Mouse (Mus musculus): ENCODE results near the gene Cpa2. TPM values are rescaled to one million over a fixed set of nuclear protein-coding genes. Genes with fewer than 3 reads are reported as not detected.

Gene Cpa2
- polyA plus RNA-seq (2015; fragmentation: Nextera tagmentation; extraction: Ambion mirVana) = 2.4 and 5.1 TPM in 2 replicates

GRCm38 (mm10) chr6:30541009-30541799 is at the start of gene Cpa2:
Cpa2 (plus strand) TSS chr6:30541582.
- no peaks in the 10 kb centered on the region for H3K9me3 ChIP-seq (ENCODE audit: control insufficient read depth, low read length)
- no peak for ATAC-seq

GRCm38 (mm10) chr6:30499049-30499448 is 42.3 kb upstream of the Cpa2 start:
- Histone ChIP-seq H3K36me3 (ENCODE audit: control insufficient read depth, insufficient read depth) (peaks cover 4% of the 10 kb centered on the region), H3K4me3 (replicated peaks; ENCODE audit: low read length) (no peak overlapping the region)

More at GRCm38 (mm10) chr6:30541009-30541799, at the start of gene Cpa2:
- H3K9ac ChIP-seq (replicated peaks; ENCODE audit: low read depth, low read length) = no peak within 1 kb of the TSS
- H3K4me1 ChIP-seq (replicated peaks; ENCODE audit: control insufficient read depth, insufficient read depth, low read length) = peaks cover 4% of the 10 kb centered on the region; the same call in 1 of the 2 replicates
- H3K4me2 ChIP-seq (ENCODE audit: low read length) = no peak within 1 kb of the TSS
- no peaks in the 10 kb centered on the region for H3K27me3 ChIP-seq (replicated peaks; ENCODE audit: control insufficient read depth, insufficient read depth, low read length)
- no peak within 1 kb of the TSS for H3K27ac ChIP-seq (ENCODE audit: low read length)
- 90% methylated on average over 11 of the region's 11 CpGs for WGBS
- H3K36me3 ChIP-seq (ENCODE audit: control insufficient read depth, insufficient read depth) = no peaks in the 10 kb centered on the region
- H3K4me3 ChIP-seq (replicated peaks; ENCODE audit: low read length) = no peak within 1 kb of the TSS

GRCm38 (mm10) chr6:30508824-30509223 is 32.6 kb upstream of the Cpa2 start:
- Histone ChIP-seq H3K9ac (replicated peaks; ENCODE audit: low read depth, low read length) (peak overlapping the region; percentile 64), H3K36me3 (ENCODE audit: control insufficient read depth, insufficient read depth) (peaks cover 3% of the 10 kb centered on the region; the same call in 1 of the 2 replicates), H3K4me1 (replicated peaks; ENCODE audit: control insufficient read depth, insufficient read depth, low read length) (peaks cover 6% of the 10 kb centered on the region), H3K27ac (ENCODE audit: low read length) (peak overlapping the region; percentile 91), H3K4me3 (replicated peaks; ENCODE audit: low read length) (peak overlapping the region; percentile 60), H3K27me3 (replicated peaks; ENCODE audit: control insufficient read depth, insufficient read depth, low read length) (no peaks in the 10 kb centered on the region), H3K9me3 (ENCODE audit: control insufficient read depth, low read length) (no peaks in the 10 kb centered on the region), H3K4me2 (ENCODE audit: low read length) (peak overlapping the region; percentile 89)
- 5% methylated on average over 2 of the region's 2 CpGs for WGBS
- no peak for ATAC-seq

More at GRCm38 (mm10) chr6:30499049-30499448, 42.3 kb upstream of the Cpa2 start:
- Histone ChIP-seq H3K27me3 (replicated peaks; ENCODE audit: control insufficient read depth, insufficient read depth, low read length) (no peaks in the 10 kb centered on the region), H3K4me2 (ENCODE audit: low read length) (no peak overlapping the region), H3K4me1 (replicated peaks; ENCODE audit: control insufficient read depth, insufficient read depth, low read length) (no peaks in the 10 kb centered on the region), H3K9ac (replicated peaks; ENCODE audit: low read depth, low read length) (no peak overlapping the region), H3K9me3 (ENCODE audit: control insufficient read depth, low read length) (no peaks in the 10 kb centered on the region), H3K27ac (ENCODE audit: low read length) (no peak overlapping the region)
- no peak for ATAC-seq
- WGBS = 89% methylated on average over 3 of the region's 3 CpGs

GRCm38 (mm10) chr6:30509265-30510239 is 31.8 kb upstream of the Cpa2 start, which contains the start of the genes Tmem209 and Ssmem1:
Tmem209 (minus strand) TSS chr6:30509783.
Ssmem1 (plus strand) TSS chr6:30509849.
- Histone ChIP-seq H3K36me3 (ENCODE audit: control insufficient read depth, insufficient read depth) (peaks cover 3% of the 10 kb centered on the region; the same call in 1 of the 2 replicates), H3K4me2 (ENCODE audit: low read length) (peak within 1 kb of the TSS; percentile 89), H3K4me3 (replicated peaks; ENCODE audit: low read length) (peak within 1 kb of the TSS; percentile 60), H3K9me3 (ENCODE audit: control insufficient read depth, low read length) (no peaks in the 10 kb centered on the region), H3K9ac (replicated peaks; ENCODE audit: low read depth, low read length) (peak within 1 kb of the TSS; percentile 64), H3K27ac (ENCODE audit: low read length) (peak within 1 kb of the TSS; percentile 91), H3K4me1 (replicated peaks; ENCODE audit: control insufficient read depth, insufficient read depth, low read length) (peaks cover 6% of the 10 kb centered on the region), H3K27me3 (replicated peaks; ENCODE audit: control insufficient read depth, insufficient read depth, low read length) (no peaks in the 10 kb centered on the region)
- peak; percentile 99 for ATAC-seq
- WGBS = under 1% methylated on average over 37 of the region's 37 CpGs

GRCm38 (mm10) chr6:30510291-30510690 is 31.1 kb upstream of the Cpa2 start:
- peak overlapping the region; percentile 60 for H3K4me3 ChIP-seq (replicated peaks; ENCODE audit: low read length)
- 60% methylated on average over 5 of the region's 5 CpGs for WGBS

GRCm38 (mm10) chr6:30514242-30514641 is 27.1 kb upstream of the Cpa2 start:
- no peak overlapping the region for H3K27ac ChIP-seq (ENCODE audit: low read length)
- no peaks in the 10 kb centered on the region for H3K9me3 ChIP-seq (ENCODE audit: control insufficient read depth, low read length)
- ATAC-seq = no peak
- H3K4me1 ChIP-seq (replicated peaks; ENCODE audit: control insufficient read depth, insufficient read depth, low read length) = peaks cover 6% of the 10 kb centered on the region
- H3K9ac ChIP-seq (replicated peaks; ENCODE audit: low read depth, low read length) = no peak overlapping the region
- 12% methylated on average over 9 of the region's 9 CpGs for WGBS
- no peak overlapping the region for H3K4me2 ChIP-seq (ENCODE audit: low read length)
- no peak overlapping the region for H3K4me3 ChIP-seq (replicated peaks; ENCODE audit: low read length)
- H3K36me3 ChIP-seq (ENCODE audit: control insufficient read depth, insufficient read depth) = no peaks in the 10 kb centered on the region
- no peaks in the 10 kb centered on the region for H3K27me3 ChIP-seq (replicated peaks; ENCODE audit: control insufficient read depth, insufficient read depth, low read length)

More at GRCm38 (mm10) chr6:30510291-30510690, 31.1 kb upstream of the Cpa2 start:
- H3K36me3 ChIP-seq (ENCODE audit: control insufficient read depth, insufficient read depth) = no peaks in the 10 kb centered on the region
- H3K9ac ChIP-seq (replicated peaks; ENCODE audit: low read depth, low read length) = peak overlapping the region; percentile 61
- ATAC-seq = no peak; the same call in 1 of the 2 replicates
- H3K4me2 ChIP-seq (ENCODE audit: low read length) = peak overlapping the region; percentile 89
- peaks cover 6% of the 10 kb centered on the region for H3K4me1 ChIP-seq (replicated peaks; ENCODE audit: control insufficient read depth, insufficient read depth, low read length)
- peak overlapping the region; percentile 91 for H3K27ac ChIP-seq (ENCODE audit: low read length)
- no peaks in the 10 kb centered on the region for H3K9me3 ChIP-seq (ENCODE audit: control insufficient read depth, low read length)
- no peaks in the 10 kb centered on the region for H3K27me3 ChIP-seq (replicated peaks; ENCODE audit: control insufficient read depth, insufficient read depth, low read length)

GRCm38 (mm10) chr6:30520400-30520799 is 21.0 kb upstream of the Cpa2 start:
- no peak for ATAC-seq
- Histone ChIP-seq H3K4me2 (ENCODE audit: low read length) (no peak overlapping the region), H3K27me3 (replicated peaks; ENCODE audit: control insufficient read depth, insufficient read depth, low read length) (no peaks in the 10 kb centered on the region), H3K9ac (replicated peaks; ENCODE audit: low read depth, low read length) (no peak overlapping the region), H3K4me1 (replicated peaks; ENCODE audit: control insufficient read depth, insufficient read depth, low read length) (peaks cover 4% of the 10 kb centered on the region; the same call in 1 of the 2 replicates), H3K4me3 (replicated peaks; ENCODE audit: low read length) (no peak overlapping the region), H3K27ac (ENCODE audit: low read length) (no peak overlapping the region), H3K9me3 (ENCODE audit: control insufficient read depth, low read length) (no peaks in the 10 kb centered on the region), H3K36me3 (ENCODE audit: control insufficient read depth, insufficient read depth) (no peaks in the 10 kb centered on the region)
- WGBS = 68% methylated on average over 11 of the region's 11 CpGs

GRCm38 (mm10) chr6:30525456-30526332 is 15.7 kb upstream of the Cpa2 start:
- WGBS = 13% methylated on average over 7 of the region's 7 CpGs
- Histone ChIP-seq H3K4me3 (replicated peaks; ENCODE audit: low read length) (no peak overlapping the region), H3K9ac (replicated peaks; ENCODE audit: low read depth, low read length) (no peak overlapping the region), H3K4me1 (replicated peaks; ENCODE audit: control insufficient read depth, insufficient read depth, low read length) (peaks cover 23% of the 10 kb centered on the region), H3K9me3 (ENCODE audit: control insufficient read depth, low read length) (no peaks in the 10 kb centered on the region), H3K27ac (ENCODE audit: low read length) (peak overlapping the region; percentile 29; the same call in 1 of the 2 replicates), H3K36me3 (ENCODE audit: control insufficient read depth, insufficient read depth) (no peaks in the 10 kb centered on the region), H3K4me2 (ENCODE audit: low read length) (no peak overlapping the region), H3K27me3 (replicated peaks; ENCODE audit: control insufficient read depth, insufficient read depth, low read length) (no peaks in the 10 kb centered on the region)
- ATAC-seq = no peak
